Mouse (Mus musculus) limb, embryonic 11.5 days (tissue): Measurements from ENCODE around the gene Gbf1. TPM values are rescaled to one million over a fixed set of nuclear protein-coding genes. Genes with fewer than 3 reads are reported as not detected.
"Not testable (repeated sequence)": the region's sequence is repeated elsewhere in the genome, so short reads cannot be mapped to it uniquely, and the experiment has no call there.

Source experiments
- ATAC-seq: fragments of 200-750 bp; cut with Nextera tagmentation; 2 replicates; pipeline ENCODE4 v1.8.0; 2017; ENCODE audit warnings: low read depth; ENCODE audit not compliant: insufficient number of reproducible peaks, low FRiP score, low TSS enrichment
- DNase-seq: peaks from one replicate; pipeline ENCODE4 v3.0.0-alpha.2; 2015; ENCODE audit warnings: low spot score
- H3K27ac ChIP-seq: fragments of 300-500 bp; sonication (generic); replicated peaks from 2 replicates; pipeline ENCODE4 v1.5.1; 2014; ENCODE audit warnings: low read depth, mild to moderate bottlenecking, low read length
- H3K27me3 ChIP-seq: fragments of 300-500 bp; sonication (generic); 2 replicates; pipeline ENCODE4 v1.6.1; 2014; ENCODE audit warnings: mild to moderate bottlenecking, low read length, mixed read lengths; ENCODE audit not compliant: control insufficient read depth, insufficient read depth
- H3K36me3 ChIP-seq: fragments of 300-500 bp; sonication (generic); 2 replicates; pipeline ENCODE4 v1.6.1; 2014; ENCODE audit warnings: mild to moderate bottlenecking, low read length, moderate library complexity, mixed read lengths; ENCODE audit not compliant: control insufficient read depth, insufficient read depth
- H3K4me1 ChIP-seq: fragments of 300-500 bp; sonication (generic); 2 replicates; pipeline ENCODE4 v1.6.1; 2014; ENCODE audit warnings: low read length, mixed read lengths; ENCODE audit not compliant: control insufficient read depth, insufficient read depth
- H3K4me2 ChIP-seq: fragments of 300-500 bp; sonication (generic); 2 replicates; pipeline ENCODE4 v1.6.1; 2014; ENCODE audit warnings: low read depth, mild to moderate bottlenecking, moderate library complexity; ENCODE audit not compliant: severe bottlenecking
- H3K4me3 ChIP-seq: fragments of 300-500 bp; sonication (generic); 2 replicates; pipeline ENCODE4 v1.5.1; 2014; ENCODE audit warnings: low read depth, low read length
- H3K9ac ChIP-seq: fragments of 300-500 bp; sonication (generic); 2 replicates; pipeline ENCODE4 v1.6.1; 2014; ENCODE audit warnings: mild to moderate bottlenecking, low read length
- H3K9me3 ChIP-seq: fragments of 300-500 bp; sonication (generic); 2 replicates; pipeline ENCODE4 v1.6.1; 2016; ENCODE audit warnings: low read length; ENCODE audit not compliant: control insufficient read depth
- WGBS: fragments of 180-500 bp; shearing (Covaris S2); extraction: QIAGEN DNeasy Blood & Tissue Kit; methylation state at CpG from one replicate; pipeline ENCODE4 v1.1.7; 2014; 5-methylcytosine and 5-hydroxymethylcytosine counted together
- polyA plus RNA-seq: library from polyadenylated mRNA; unstranded; fragments of >200 nt; fragmentation: Nextera tagmentation; extraction: Ambion mirVana; gene quantifications from 2 replicates; pipeline ENCODE4 v1.2.1, GENCODE M21; 2014

Gbf1 gene
- polyA plus RNA-seq, 1 experiment from 2014 or later: 35.0 TPM

GRCm38 (mm10) chr19:46123876-46124275 is 28.4 kb upstream of the Gbf1 start:
- Histone ChIP-seq H3K27me3 (no peaks in the 10 kb centered on the region), H3K36me3 (no peaks in the 10 kb centered on the region), H3K4me1 (no peaks in the 10 kb centered on the region), H3K9me3 (no peaks in the 10 kb centered on the region), H3K9ac (no peak overlapping the region), H3K4me3 (no peak overlapping the region), H3K27ac (no peak overlapping the region), H3K4me2 (no peak overlapping the region)
- WGBS: 85% methylated on average over 3 of the region's 3 CpGs
- no peak for ATAC-seq
- DNase-seq: no peak

- H3K4me1 ChIP-seq: no peaks in the 10 kb centered on the region
- H3K36me3 ChIP-seq: no peaks in the 10 kb centered on the region
- H3K9me3 ChIP-seq: no peaks in the 10 kb centered on the region
- no peaks in the 10 kb centered on the region for H3K27me3 ChIP-seq
- no peak overlapping the region for H3K4me3 ChIP-seq
- no peak overlapping the region for H3K4me2 ChIP-seq
- no peak overlapping the region for H3K9ac ChIP-seq
- no peak overlapping the region for H3K27ac ChIP-seq
- ATAC-seq (no peak), DNase-seq (no peak)
These were observed 27.7 kb upstream of the Gbf1 start for GRCm38 (mm10) chr19:46124651-46125050.

GRCm38 (mm10) chr19:46126301-46126700 is 26.0 kb upstream of the Gbf1 start:
- DNase-seq (no peak), ATAC-seq (no peak)
- H3K9me3 ChIP-seq: no peaks in the 10 kb centered on the region
- no peak overlapping the region for H3K4me2 ChIP-seq
- WGBS: 89% methylated on average over 4 of the region's 4 CpGs
- no peaks in the 10 kb centered on the region for H3K36me3 ChIP-seq
- no peaks in the 10 kb centered on the region for H3K4me1 ChIP-seq
- no peak overlapping the region for H3K9ac ChIP-seq
- peaks cover 12% of the 10 kb centered on the region for H3K27me3 ChIP-seq
- no peak overlapping the region for H3K4me3 ChIP-seq
- no peak overlapping the region for H3K27ac ChIP-seq

GRCm38 (mm10) chr19:46129737-46130136 is 22.6 kb upstream of the Gbf1 start:
- ATAC-seq, H3K27ac ChIP-seq, H3K4me2 ChIP-seq, H3K4me1 ChIP-seq, H3K9me3 ChIP-seq, H3K4me3 ChIP-seq, H3K9ac ChIP-seq, H3K36me3 ChIP-seq, DNase-seq: not testable (repeated sequence)
- 78% methylated on average over 6 of the region's 6 CpGs for WGBS
- H3K27me3 ChIP-seq: peaks cover 44% of the 10 kb centered on the region

- no peak overlapping the region for H3K4me3 ChIP-seq
- H3K4me1 ChIP-seq: peaks cover 7% of the 10 kb centered on the region
- H3K36me3 ChIP-seq: no peaks in the 10 kb centered on the region
- H3K27ac ChIP-seq: no peak overlapping the region
- H3K4me2 ChIP-seq: no peak overlapping the region
- no peaks in the 10 kb centered on the region for H3K9me3 ChIP-seq
- ATAC-seq: no peak
- H3K27me3 ChIP-seq: peaks cover 54% of the 10 kb centered on the region
- 8% methylated on average over 5 of the region's 8 CpGs for WGBS
- DNase-seq: no peak
- no peak overlapping the region for H3K9ac ChIP-seq
These were observed 21.0 kb upstream of the Gbf1 start for GRCm38 (mm10) chr19:46131283-46131682.

DNA sequence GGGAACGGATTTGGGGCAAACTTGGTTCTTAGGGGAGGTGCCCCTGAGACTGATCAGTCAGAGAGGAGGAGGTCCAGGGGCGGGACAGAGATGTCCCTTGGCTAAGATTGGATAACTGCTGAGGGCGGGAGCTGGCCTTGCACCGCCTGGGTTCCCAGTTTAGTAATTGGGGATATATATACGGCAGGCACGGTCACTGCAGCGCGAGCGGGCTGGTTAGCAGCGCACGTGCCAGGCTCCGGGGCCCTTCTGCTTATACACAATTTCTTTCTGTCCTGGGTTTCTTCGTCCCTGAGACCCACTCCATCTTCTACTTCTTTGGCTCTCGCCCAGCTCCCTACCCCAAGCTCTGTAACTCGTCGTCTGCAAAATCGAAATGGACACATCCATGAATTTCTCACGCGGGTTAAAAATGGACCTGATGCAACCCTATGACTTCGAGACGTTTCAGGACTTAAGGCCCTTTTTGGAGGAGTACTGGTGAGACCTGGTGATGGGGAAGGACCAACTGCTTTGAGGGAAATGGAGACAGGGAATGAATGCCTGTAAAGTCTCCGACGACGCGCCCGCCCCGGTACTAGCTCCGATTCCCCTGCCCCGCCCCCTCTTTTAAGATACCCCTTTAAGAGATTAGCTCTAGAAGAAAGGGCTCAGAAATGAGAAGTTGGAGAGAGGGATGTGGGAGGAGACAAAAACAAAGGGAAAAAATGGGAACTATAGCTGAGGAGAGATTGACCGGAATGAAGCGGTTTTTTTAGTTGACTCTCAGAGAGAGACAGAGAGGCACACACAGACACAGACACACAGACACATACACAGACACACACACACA is 20.4 kb upstream of the Gbf1 start, which contains the start of gene Elovl3:
Elovl3 (plus strand) TSS at position 204 of the 832 bp plus-strand sequence.
- Histone ChIP-seq H3K4me2 (no peak within 1 kb of the TSS), H3K9me3 (no peaks in the 10 kb centered on the region), H3K36me3 (no peaks in the 10 kb centered on the region), H3K27ac (no peak within 1 kb of the TSS), H3K27me3 (peaks cover 61% of the 10 kb centered on the region), H3K4me3 (no peak within 1 kb of the TSS), H3K9ac (no peak within 1 kb of the TSS), H3K4me1 (peaks cover 12% of the 10 kb centered on the region)
- DNase-seq (no peak), ATAC-seq (no peak)
- WGBS: 5% methylated on average over 31 of the region's 31 CpGs

DNA sequence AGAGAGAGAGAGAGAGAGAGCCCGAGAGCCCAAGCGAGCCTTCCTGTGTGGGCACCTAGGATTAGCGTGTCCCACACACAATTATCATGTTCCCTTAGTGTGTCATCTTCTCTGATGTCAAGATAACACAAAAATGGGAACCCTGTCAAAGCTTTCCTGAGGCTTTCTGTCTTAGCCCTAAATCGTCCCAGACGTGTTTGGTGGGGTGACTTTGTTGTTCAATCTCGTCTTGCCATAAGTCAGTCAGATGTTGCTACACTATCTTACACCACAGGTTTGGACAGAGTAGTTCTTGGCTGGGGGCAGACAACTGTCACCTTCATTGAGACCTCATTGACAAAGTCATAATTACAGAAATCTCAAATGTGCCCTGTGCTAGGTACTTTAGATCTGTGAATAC is 19.7 kb upstream of the Gbf1 start:
- Histone ChIP-seq H3K9ac (no peak overlapping the region), H3K4me1 (peaks cover 12% of the 10 kb centered on the region), H3K4me2 (no peak overlapping the region), H3K9me3 (no peaks in the 10 kb centered on the region), H3K4me3 (no peak overlapping the region), H3K36me3 (no peaks in the 10 kb centered on the region), H3K27me3 (peaks cover 67% of the 10 kb centered on the region), H3K27ac (no peak overlapping the region)
- 46% methylated on average over 6 of the region's 6 CpGs for WGBS
- ATAC-seq: no peak
- DNase-seq: no peak

DNA sequence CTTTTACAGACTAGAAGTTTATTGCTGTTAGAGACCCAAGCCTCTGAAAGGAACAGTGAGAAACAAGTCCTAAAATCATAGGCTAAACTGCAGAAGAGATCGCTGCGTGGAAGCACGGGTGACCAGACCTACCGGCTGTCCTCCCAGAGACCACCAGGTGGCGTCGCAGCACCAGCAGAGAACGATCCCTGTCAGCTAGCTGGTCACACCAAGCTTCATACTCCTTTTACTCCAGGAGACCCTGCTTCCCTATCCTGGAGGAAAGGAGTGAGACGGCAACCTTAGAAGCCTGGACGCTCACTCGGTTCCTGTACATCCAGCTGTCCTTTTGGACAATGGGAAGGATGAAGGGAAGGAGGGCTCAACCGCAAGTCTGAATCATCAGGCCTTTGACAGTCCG is 17.0 kb upstream of the Gbf1 start:
- H3K27me3 ChIP-seq: peaks cover 83% of the 10 kb centered on the region
- peak overlapping the region; percentile 100 for H3K4me2 ChIP-seq
- H3K9ac ChIP-seq: no peak overlapping the region
- ATAC-seq (0 out of 2 replicates have a peak, but pooled peaks have one; percentile 29), DNase-seq (peak; percentile 96)
- H3K4me1 ChIP-seq: peaks cover 12% of the 10 kb centered on the region
- H3K27ac ChIP-seq: 0 out of 2 replicates have a peak overlapping the region, but pooled peaks have one; percentile 14
- H3K4me3 ChIP-seq: peak overlapping the region; percentile 47
- H3K9me3 ChIP-seq: no peaks in the 10 kb centered on the region
- H3K36me3 ChIP-seq: no peaks in the 10 kb centered on the region
- WGBS: 1% methylated on average over 12 of the region's 12 CpGs
